Mouse (Mus musculus): ENCODE measurements around the gene Mfsd2a.

Gene Mfsd2a

GRCm38 (mm10) chr4:122979826-122980225 is 18.8 kb upstream of the Mfsd2a start:
- DNase-seq (ENCODE audit: low read depth, low spot score), result no peak

DNA sequence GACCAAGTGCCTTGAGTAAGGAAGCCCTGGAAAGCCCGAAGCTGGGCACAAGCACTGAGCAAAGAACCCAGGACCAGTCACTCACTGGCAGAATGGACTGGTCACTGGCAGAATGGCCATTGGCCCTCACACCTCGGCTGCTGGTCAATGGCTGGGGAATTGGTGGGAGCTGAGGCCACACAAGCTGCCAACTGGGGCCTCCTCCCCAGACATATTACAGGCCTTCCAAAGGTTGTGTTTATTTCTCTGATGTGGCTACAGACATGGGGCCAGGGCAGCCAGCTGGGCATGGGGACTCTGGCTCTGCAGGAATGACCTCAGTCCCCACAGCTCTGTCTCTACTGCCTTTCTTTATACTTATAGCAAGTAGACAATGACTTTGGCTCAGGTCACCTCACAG is 17.9 kb upstream of the Mfsd2a start:
- DNase-seq (ENCODE audit: low read depth, low spot score), result no peak

GRCm38 (mm10) chr4:122976885-122977284 is 15.9 kb upstream of the Mfsd2a start:
- no peak for DNase-seq (ENCODE audit: low read depth, low spot score)

DNA sequence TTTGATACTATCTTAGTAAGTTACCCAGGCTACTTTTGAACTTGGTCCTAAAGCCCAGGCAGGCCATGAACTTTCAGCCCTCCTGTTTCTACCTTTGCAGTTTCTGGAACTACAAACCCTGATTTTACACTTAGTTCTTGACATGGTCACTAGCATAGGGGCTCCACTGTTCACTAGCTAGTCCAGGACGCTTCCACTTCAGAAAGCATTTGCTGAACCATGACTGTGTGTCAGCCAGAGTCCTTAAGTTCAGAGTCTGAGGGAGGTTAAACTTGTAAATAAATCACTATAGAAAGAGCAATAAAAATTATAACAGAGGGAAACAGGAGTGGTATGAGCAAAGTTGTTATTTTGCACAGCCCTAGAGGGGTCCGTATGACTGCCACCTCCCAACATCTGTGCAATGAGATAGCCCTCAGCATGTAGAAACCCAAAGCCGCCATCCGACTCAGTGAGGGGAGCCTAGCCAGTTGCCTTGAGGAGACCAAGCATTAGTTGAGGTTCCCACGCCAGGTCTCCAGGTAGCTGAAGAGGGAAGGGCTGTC is 14.1 kb upstream of the Mfsd2a start:
- DNase-seq (ENCODE audit: low read depth, low spot score), result no peak

DNA sequence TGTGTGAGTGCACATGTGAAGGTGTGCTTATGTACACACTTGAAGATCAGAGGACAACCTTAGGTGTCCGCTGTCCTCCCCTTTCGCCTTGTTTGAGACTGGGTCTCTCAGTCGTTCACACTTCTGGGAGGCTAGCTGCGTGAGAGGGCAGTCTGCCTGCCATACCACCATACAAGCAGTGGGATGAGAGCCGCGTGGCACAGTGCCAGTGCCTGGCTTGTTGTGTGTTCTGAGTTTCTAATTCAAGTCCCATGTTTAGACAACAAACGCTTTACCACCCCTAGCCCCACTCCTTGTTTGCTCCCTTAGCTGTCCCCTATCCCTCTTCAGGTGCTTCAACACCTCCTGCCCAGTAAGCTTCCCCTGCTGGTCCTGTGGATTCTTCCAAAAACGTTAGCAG is 11.1 kb upstream of the Mfsd2a start:
- DNase-seq (ENCODE audit: low read depth, low spot score), result no peak

DNA sequence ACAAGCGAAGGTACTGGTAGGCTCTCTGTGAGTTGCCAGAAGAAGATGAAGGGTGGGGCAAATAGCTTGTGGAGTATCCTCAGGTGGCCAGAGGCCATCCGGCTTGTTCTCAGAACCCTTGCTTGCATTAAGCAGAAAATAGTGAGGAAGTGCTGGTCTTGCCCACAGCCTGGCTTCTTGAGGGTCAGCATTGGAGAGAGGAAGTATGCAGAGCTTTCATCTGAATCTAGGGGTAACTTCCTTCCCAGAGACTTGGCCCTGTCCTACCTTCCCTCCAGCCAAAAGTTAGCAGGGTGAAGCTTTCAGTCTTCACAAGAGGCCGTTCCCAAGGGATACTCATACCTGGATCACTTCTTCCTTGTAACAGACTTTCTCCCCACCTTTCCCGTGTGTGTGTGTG is 10.7 kb upstream of the Mfsd2a start:
- DNase-seq (ENCODE audit: low read depth, low spot score), result no peak

DNA sequence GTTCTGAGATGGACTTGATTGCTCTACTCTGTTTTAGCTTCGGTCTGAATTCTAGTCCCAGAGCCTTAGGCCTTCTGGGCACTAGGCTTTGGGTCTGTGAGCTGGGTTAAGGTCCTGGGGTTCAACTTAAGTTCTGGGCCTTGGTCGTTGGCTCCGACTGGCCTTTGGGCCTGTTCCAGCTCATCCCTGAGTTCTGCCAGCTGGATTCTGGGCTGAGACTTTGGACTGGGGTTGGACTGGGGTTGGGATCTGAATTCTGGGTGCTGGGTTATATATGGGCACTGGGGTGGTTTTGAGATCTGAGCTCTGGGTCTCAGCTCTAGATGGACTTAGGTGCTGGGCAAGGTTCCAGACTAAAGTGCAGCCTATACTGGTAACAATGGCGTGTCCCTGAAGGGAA is 10.2 kb upstream of the Mfsd2a start:
- no peak for DNase-seq (ENCODE audit: low read depth, low spot score)

- DNase-seq (ENCODE audit: low read depth, low spot score), result no peak
Observed at GRCm38 (mm10) chr4:122968106-122968505, 7.1 kb upstream of the Mfsd2a start.

DNA sequence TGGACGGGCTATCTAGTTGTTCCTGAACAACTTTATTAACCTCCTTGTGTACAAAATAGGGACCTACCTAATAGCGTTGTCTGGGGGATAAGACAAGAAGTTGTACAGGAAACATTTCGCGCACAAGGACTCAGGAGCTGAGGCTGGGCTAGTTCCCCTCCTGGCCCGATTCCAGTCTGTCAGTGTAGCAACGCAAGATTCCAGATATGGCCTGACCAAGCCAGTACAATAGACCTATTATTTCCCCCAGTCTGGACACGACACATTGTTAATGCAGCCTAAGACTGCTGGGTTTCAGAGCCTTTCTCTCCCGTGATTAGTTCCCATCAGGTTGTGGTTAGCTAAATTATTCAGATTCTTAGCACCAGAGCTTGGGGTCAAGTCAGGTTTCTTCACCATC is 1.8 kb upstream of the Mfsd2a start:
- DNase-seq (ENCODE audit: low read depth, low spot score), result no peak

DNA sequence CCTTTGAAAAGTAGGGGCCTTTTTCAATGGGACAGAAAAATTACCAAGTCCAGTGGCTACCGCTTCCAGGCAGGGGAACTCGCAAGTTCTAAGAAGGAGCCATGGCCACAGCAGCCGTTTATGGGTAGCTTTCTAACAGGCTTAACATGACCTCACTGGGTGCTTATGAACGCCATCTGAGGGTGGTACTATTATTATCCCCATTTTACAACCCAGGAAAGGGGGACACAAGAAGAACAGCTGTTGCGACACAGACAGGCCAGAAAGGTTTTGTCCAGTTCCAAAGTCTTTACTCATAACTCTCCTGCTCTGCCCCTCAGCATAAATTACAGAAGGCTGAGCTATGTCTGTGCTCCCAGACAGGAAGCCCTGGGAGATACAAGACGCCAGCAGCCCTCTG is 601 bp upstream of the Mfsd2a start:
- DNase-seq (ENCODE audit: low read depth, low spot score), result no peak

DNA sequence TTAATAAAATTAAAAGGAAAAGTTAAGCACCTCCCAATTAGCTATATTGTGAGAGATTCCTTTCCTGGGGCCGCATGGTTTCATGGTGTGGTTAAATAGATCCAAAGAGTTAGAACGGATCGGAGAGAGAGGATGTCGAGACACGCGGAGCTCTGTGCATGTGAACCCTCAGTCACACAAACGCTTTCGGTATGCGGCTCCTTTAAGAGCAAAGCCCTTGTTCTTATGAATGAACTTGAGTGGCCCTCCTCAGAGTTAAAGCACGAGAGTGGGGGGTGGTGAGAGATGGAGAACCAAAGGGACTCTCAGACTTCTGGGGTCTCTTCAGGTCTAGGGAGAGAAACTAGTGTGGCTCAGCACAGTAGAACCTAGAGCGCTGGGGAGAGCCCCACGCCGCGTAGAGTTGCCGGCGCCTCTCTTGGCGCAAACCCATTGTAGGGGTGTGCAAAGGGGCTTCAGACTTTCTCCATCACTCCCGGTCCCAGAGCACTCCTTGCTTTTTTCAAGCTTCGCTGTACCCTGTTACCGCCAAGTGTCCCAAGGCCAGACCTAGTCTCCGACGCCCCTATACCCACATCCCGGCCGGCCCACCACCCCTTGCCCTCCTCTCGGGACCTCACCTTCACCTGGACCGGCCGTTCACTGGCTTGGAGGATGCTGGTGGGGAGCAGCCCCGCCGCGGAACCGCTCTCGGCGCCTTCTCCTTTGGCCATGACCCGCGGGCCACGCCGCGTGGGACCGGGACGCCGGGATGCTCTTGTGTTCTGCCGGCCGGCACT is 478 bp downstream of the Mfsd2a start:
- DNase-seq (ENCODE audit: low read depth, low spot score), result peak; percentile 63

DNA sequence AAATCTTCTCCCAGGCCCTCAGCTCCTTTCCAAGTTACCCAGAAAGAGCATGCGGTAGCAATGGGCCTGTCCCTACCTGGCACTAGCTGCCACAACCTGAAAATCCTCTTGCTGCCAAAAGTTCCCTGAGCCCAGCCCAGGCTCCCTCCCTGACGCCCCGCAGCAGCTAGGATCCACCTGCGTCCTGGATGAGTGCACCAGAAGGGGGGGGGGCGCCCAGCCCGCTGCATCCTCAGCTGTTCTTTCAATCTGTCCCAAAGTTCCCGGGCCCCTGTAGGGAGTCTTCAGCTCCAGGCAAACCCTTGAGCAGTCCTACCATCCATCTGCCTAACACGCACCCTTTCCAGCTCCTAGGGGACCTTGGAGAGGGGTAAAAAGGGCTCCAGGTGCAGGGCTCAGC is 1.2 kb downstream of the Mfsd2a start:
- no peak for DNase-seq (ENCODE audit: low read depth, low spot score)

GRCm38 (mm10) chr4:122958491-122959031 is 2.4 kb downstream of the Mfsd2a start:
- no peak for DNase-seq (ENCODE audit: low read depth, low spot score)

GRCm38 (mm10) chr4:122956301-122956700 is 4.7 kb downstream of the Mfsd2a start:
- no peak for DNase-seq (ENCODE audit: low read depth, low spot score)

DNA sequence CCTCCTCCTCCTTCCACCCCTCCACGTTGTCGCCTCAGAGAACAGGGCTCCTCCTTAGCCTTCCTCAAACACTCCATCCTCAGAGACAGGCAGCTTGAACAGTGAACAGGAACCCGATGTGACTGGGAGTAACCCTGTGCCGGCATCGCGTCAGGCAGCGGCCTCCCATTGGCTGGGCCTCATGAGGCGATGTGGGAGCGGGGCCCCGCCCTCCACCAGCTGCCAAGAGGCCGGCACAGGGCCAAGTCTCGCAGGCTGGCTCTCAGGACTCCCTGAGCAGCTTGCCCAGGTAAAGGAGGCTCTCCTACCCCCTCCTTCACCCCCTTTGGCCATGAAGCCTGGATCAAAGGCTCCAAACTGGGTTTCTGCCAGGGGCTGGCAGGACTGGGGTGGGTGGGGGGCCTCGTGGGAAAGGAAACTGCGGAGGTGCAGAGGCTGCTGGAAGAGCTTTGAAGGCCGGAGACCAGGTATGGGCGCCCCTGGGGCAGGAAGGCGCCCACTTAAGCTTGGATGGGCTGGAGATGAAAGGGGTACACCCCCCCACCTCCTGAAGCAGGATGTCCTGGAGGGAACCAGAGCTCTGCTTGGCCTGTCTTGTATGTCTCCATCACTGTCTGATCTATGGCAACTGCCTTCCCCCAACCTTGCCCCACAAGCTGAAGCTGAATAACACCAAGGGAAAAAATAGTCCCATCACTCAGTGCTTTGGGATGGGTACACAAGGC is 5.4 kb downstream of the Mfsd2a start:
- DNase-seq (ENCODE audit: low read depth, low spot score), result peak; percentile 94

DNA sequence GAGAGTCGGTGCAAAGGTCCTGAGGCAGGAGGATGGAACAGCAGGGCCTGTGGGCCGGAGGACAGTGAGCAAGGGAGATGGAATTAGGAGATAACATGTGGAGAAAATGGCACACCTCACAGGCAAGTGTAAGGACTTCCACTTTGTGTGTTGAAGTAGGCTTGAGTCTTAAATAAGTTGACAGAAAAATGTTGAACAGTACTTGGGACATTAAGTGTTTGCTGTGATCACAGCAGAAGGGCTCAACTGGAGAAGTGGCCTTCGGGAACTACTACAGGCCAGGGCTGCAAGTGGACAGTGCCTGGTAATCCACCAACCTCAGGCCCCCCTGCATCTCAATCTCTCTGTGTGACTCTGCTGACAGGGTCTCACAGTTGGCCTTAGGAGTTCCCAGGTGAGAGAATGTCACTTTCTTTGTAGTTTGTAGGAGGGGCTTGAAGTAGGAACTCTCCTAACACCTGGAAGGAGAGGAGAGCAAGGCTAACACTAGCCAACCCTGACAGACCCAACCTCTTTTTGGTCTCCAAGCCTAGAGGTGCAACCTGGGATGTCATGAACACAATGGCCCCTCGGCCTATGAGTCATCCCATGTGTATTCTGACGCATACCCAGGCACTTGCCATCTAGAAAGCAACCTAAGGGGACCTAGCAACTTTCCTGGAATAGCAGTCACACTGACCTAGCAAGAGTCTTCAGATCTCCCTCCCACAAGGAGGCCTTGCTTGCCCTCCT is 6.1 kb downstream of the Mfsd2a start:
- no peak for DNase-seq (ENCODE audit: low read depth, low spot score)

- DNase-seq (ENCODE audit: low read depth, low spot score), result no peak
Observed at GRCm38 (mm10) chr4:122949096-122949495, 11.9 kb downstream of the Mfsd2a start.

DNA sequence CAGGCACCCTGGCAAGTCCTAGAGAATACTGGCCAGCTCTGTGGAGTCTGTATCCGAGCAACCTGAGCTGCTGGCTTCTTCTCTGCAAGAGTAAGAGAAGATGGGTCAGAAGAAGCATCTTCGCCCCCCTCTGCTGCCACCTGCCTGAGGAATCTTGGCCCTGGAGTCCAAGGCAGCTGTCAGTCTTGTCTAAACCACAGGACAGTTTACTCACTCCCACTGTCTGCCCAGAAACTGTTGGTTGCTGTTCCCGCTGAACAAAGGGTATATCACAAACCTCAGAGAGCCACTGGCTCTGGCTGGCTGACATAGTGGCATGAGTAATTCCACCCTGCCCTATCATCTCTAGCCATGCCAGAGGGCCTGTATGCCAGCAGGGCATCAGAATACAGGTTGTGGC is 13.8 kb downstream of the Mfsd2a start:
- DNase-seq (ENCODE audit: low read depth, low spot score), result no peak

DNA sequence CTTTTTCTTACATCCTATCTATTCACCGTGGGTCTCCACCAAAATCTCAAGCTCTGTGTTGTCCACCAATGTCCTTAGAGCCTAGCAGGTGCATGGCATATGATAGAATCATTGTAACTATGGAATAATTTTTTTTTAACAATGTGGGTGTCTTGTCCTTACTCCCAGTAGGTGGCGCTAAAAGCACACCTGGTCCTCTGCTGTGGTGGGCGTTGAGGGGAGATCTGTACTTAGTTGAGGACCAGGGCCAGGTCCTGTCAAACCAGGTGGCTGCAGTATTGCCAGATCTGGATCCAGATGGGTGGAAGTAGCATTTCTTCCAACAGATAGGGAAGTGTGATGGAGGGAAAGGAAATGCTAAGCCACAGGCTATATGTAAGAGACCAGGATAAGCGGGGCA is 16.6 kb downstream of the Mfsd2a start:
- peak; percentile 75 for DNase-seq (ENCODE audit: low read depth, low spot score)

- DNase-seq (ENCODE audit: low read depth, low spot score), result peak; percentile 20
Observed at GRCm38 (mm10) chr4:122939048-122939796, 21.8 kb downstream of the Mfsd2a start.

GRCm38 (mm10) chr4:122937489-122937888 is 23.5 kb downstream of the Mfsd2a start:
- DNase-seq (ENCODE audit: low read depth, low spot score), result no peak

All from CD4-positive, CD25-positive, alpha-beta regulatory T cell, adult 2 months (primary cell).